Mouse (Mus musculus) thymus, adult 2 months (tissue): ENCODE data around the gene Apbb2.

Experiments
- CTCF ChIP-seq: fragments of 200-500 bp; IDR thresholded peaks from 2 replicates; pipeline ENCODE4 v1.5.1; 2012; ENCODE audit warnings: mild to moderate bottlenecking, control low read depth, low read length, moderate library complexity, borderline replicate concordance; ENCODE audit not compliant: control insufficient read depth, poor library complexity, insufficient read depth; ENCODE audit errors: extremely low read depth
- POLR2A ChIP-seq: fragments of 200-500 bp; IDR thresholded peaks from 2 replicates; pipeline ENCODE4 v1.6.1; 2012; ENCODE audit warnings: mild to moderate bottlenecking, low read length, control low read depth, moderate library complexity; ENCODE audit not compliant: control insufficient read depth, poor library complexity, insufficient read depth; ENCODE audit errors: extremely low read depth

- no peak for TF ChIP-seq POLR2A
- no peak for TF ChIP-seq CTCF
These were observed 35.6 kb downstream of the Apbb2 start for GRCm38 (mm10) chr5:66583019-66583406.
